Mouse (Mus musculus) adrenal gland, adult 2 months (tissue): ENCODE data around the gene Htra2. TPM values are rescaled to one million over a fixed set of nuclear protein-coding genes. Genes with fewer than 3 reads are reported as not detected.

Experiments
- DNase-seq: peaks from one replicate; pipeline ENCODE4 v3.0.0; 2021
- polyA plus RNA-seq: library from polyadenylated mRNA; depleted of rRNA; stranded (reverse); fragments of >200 nt; gene quantifications from 2 replicates; pipeline ENCODE4 v1.2.3, GENCODE M21; 2012
- total RNA-seq, 2 experiments: library from RNA; stranded (reverse); gene quantifications; 2 replicates each; pipeline ENCODE4 v1.2.3; 2021

Gene Htra2
- total and polyA plus RNA-seq, 3 experiments: 42.6 to 74.2 (median 63.6) TPM

GRCm38 (mm10) chr6:83070311-83071219, 15.5 kb upstream of the Htra2 start:
- DNase-seq: peak; percentile 54

GRCm38 (mm10) chr6:83070247-83070310, 15.0 kb upstream of the Htra2 start, which contains the start of gene Tlx2:
TSS of gene Tlx2 (minus strand) at chr6:83070293.
- DNase-seq: no peak

- no peak for DNase-seq
These were observed 14.6 kb upstream of the Htra2 start for GRCm38 (mm10) chr6:83069488-83070246.

- DNase-seq: no peak
These were observed 13.8 kb upstream of the Htra2 start for GRCm38 (mm10) chr6:83068706-83069487.

DNA sequence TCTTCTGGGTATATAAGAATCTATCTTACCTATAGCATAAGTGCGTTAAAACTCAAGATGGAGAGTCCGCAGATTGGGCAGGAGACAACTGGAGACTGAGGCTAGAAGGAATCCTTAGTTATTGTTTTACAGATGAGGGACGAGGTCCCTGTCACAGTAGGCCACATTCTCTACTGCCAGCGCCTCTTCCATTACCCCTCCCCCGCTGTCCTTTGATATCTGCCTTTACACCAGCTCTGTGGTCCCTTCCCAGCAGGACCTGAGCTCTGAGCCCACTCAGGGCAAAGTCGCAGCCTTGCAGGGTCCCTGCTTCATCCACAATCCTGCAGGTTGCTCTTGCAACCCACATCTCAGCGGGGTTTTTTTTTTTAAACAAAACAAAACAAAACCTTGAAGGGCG, 13.1 kb upstream of the Htra2 start:
- no peak for DNase-seq

DNA sequence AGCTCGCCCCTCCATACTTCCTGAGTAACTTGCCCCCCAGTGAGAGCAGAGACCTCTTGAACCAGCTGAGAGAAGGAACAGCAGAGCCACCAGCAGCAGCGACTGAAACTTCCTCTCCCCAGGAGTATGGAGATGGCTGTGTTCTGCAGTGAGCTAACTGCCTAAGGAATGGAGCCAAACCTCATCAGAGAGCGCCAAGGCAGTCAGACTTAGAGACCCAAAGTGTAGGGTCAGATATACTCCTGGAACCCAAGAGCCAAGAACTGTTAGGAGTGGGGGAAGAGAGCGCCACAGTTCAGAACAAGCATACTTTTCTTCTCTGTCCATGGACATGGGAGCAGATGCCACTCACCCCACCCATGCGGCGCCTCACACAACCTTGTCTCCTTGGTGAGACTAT, 11.4 kb upstream of the Htra2 start:
- no peak for DNase-seq

DNA sequence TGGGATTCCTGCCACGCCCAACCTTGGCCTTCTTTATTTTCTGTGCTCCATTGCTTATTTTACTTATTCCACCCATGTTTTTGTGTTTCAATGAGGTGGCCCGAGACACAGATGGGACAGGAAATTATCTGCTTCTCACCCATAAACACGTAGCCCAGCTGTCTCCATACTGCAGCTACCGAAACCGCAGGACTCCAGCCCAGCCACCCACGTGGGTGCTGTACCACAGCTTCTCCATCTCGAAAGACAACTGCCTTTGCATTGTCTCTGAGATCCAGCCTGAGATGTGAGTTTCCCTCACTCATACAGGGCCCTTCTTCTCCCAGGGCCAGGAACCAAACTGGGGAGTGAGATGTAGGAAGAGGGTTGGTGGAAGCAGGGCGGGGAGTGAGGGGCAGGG, 10.9 kb upstream of the Htra2 start:
- no peak for DNase-seq

- DNase-seq: no peak
These were observed 3.7 kb upstream of the Htra2 start for GRCm38 (mm10) chr6:83058725-83059124.

DNA sequence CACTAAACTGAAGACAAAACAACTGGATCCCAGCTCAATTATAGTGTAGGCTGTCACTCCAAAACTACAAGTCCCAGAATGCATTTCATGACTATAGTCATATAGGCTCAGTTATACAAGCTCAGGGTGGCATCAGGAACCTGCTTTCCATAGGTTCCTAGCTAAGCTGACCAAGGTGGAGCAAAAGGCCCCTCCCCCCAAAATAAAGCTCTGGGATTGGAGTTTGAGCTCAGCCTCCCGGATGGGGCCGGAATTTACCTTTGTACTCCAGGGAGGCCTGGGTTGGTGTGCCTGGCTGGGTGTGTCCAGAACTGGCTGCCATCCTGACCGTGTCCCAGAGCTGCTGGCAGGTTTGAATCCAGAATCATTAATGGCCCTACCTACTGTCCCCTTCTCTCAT, 2.7 kb upstream of the Htra2 start, which contains the start of gene Dqx1:
Dqx1 (plus strand) TSS at position 55 of the 400 bp plus-strand sequence.
- DNase-seq: no peak

DNA sequence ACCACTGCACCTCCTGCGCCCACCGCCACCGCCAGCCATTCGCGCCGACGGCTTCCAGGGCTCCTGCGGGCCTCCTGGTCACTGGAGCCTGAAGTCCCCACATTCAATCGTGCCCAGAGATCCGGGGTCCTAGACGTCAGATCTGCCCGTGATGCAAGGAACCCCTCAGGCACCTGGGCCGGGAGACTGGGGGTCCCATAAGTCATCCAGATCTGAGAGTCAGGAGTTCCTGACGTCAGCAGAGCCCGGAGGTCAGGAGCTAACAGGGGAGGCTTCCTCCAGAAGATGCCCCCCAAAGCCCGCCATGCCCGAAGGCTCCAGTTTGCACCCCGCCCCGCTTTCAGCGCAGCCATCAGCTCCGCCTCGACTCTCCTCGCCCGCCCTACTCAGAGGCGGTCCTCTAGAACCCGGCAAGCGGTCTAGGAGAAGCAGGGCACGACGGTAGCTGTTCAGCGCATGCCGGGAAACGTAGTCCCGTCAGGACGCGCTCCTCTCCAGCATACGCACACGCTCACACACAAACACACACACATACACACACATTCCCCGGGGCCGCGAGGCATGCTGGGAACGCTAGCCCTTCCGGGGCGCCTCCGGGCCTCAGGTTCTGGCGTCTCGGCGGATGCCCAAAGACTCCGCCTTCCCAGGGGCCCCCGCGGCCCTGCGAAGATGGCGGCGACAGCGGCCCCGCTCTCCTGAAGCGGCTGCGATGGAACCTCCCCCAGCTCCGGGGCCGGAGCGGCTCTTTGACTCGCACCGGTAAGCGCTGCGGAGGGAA, 810 bp downstream of the Htra2 start, which contains the start of gene Aup1:
Aup1 (plus strand) TSS at position 448 of the 778 bp plus-strand sequence.
- peak; percentile 98 for DNase-seq

DNA sequence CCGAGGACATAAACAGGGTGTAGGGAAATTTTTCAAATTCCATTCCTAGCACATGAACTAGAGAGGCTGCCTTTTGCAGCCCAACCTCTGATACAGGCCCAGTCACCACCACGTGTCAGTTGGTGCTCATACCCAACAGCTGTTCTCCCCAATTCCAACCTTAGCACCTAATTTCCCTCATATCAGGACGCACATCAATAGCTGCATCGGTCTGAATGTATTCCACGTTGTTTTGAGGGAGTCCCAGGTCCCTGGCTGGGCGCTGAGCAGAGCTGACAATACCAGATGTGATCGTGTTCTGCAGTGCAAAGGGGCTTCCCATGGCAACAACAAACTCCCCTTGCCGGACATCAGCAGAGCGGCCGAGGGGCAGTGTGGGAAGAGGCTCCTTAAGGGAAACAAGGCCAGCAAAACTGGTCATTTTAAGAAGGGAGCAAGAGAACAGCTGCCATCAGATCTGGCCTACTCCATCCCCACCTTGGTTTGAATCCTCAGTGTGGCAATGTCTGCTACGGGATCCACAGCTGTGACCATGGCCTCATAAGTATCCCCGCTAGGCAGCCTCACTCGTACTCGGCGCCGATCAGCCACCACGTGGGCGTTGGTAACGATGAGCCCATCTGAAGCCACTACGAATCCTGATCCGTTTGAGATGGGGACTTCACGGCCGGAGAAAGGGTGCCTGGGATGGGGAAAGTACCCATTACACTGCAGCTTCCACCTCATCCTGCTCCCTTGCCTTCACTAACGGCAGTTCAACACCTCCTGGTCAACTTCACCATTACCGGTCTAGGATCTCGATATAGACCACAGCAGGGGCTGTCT, 1.7 kb downstream of the Htra2 start:
- peak; percentile 60 for DNase-seq

DNA sequence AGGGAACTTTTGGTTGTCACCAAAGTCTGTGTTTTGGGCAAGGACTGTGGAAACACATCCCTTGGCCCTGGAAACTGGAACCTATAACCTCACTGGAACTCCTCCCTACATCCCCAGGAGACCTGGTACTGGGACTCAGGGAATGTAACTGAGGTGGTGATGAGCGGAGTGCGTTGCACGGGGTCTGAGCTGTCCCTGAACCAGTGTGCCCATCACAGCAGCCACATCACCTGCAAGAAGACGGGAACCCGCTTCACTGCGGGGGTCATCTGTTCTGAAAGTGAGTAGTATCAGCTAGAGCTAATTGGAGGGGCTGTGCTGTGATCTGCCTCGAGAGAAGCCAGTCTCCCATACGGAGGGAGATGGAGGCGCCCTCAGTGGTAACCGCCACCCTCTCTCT, 5.7 kb downstream of the Htra2 start:
- DNase-seq: no peak

GRCm38 (mm10) chr6:83044742-83045141, 10.3 kb downstream of the Htra2 start:
- DNase-seq: no peak

DNA sequence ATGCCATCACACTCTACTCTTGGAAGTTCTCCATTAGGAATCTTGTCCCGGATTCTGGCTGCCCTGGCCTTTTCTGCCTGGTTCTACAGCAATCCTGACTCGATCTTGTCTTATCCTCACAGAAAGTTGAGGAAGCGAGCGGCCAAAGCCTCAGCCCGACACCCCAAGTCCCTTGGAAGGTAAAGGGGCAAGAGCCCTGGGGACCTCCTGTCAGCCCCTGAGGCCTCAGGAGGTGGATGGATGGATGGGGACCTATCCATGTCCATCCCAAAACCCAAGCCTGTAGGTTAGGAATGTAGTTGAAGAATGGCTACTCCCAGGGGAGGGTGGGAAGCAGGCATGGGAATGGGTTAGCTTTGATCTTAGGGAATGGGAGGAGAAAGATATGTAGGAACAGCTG, 11.1 kb downstream of the Htra2 start:
- DNase-seq: no peak

GRCm38 (mm10) chr6:83043561-83043960, 11.5 kb downstream of the Htra2 start:
- no peak for DNase-seq

DNA sequence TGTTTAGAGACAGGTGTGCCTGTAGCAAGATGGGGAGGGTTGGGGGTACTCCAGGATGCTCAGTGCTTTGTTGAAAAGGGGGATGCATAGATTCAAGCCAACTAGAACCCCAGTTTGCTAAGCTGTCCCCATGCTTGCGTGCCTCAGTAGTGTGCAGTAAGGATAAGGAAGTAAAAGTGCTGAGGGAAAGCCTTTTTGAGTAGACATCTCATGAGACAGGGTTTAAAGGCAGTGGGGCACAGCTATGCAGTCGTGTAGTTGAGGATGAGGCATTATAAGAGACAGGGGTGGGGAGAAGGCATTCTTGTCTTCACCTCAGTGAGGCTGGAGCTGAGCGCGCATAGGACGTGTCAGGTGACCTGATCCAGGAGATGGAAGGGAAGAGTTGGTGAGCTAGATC, 14.5 kb downstream of the Htra2 start:
- DNase-seq: no peak

GRCm38 (mm10) chr6:83038496-83039012, 16.5 kb downstream of the Htra2 start:
- peak; percentile 97 for DNase-seq

GRCm38 (mm10) chr6:83037188-83037587, 17.9 kb downstream of the Htra2 start:
- DNase-seq: no peak

GRCm38 (mm10) chr6:83034463-83035055, 20.5 kb downstream of the Htra2 start:
- DNase-seq: no peak
